Mouse (Mus musculus) gastrocnemius, adult 8-10 months (tissue): ENCODE data around the gene Sh3glb2. TPM values are rescaled to one million over a fixed set of nuclear protein-coding genes. Genes with fewer than 3 reads are reported as not detected.
A peak's percentile ranks its signal among the peaks of the same experiment; 100 is the strongest.

ENCODE experiments used
- DNase-seq, 2 experiments: peaks; one replicate each; pipeline ENCODE4 v3.0.0; 2022; ENCODE audit warnings: low spot score in 2 of 2
- total RNA-seq, 4 experiments: library from RNA; stranded (reverse); gene quantifications; 2 replicates each; pipeline ENCODE4 v1.2.4; 2022

Sh3glb2 gene
- total RNA-seq: 10 to 100 TPM; 15.3 to 18.5 (median 16.8) TPM

GRCm38 (mm10) chr2:30358533-30359531 is at the start of gene Sh3glb2:
TSS of gene Sh3glb2 (minus strand) at chr2:30359337.
- DNase-seq: peak; percentile 65 to 78

- DNase-seq: no peak
These were observed 49.4 kb upstream of the Sh3glb2 start for GRCm38 (mm10) chr2:30408452-30409100.

GRCm38 (mm10) chr2:30407778-30408177 is 48.6 kb upstream of the Sh3glb2 start:
- DNase-seq: no peak

GRCm38 (mm10) chr2:30407221-30407620 is 48.1 kb upstream of the Sh3glb2 start:
- DNase-seq: no peak

GRCm38 (mm10) chr2:30403870-30404269 is 44.7 kb upstream of the Sh3glb2 start:
- DNase-seq: no peak

GRCm38 (mm10) chr2:30402843-30403242 is 43.7 kb upstream of the Sh3glb2 start:
- no peak for DNase-seq

- peak; percentile 54 to 77 for DNase-seq
These were observed 43.3 kb upstream of the Sh3glb2 start for GRCm38 (mm10) chr2:30402351-30402826.

- DNase-seq: no peak
These were observed 42.4 kb upstream of the Sh3glb2 start for GRCm38 (mm10) chr2:30401581-30401980.

GRCm38 (mm10) chr2:30399191-30400171 is 40.3 kb upstream of the Sh3glb2 start:
- no peak for DNase-seq

- no peak for DNase-seq
These were observed 38.9 kb upstream of the Sh3glb2 start for GRCm38 (mm10) chr2:30397986-30398512.

GRCm38 (mm10) chr2:30396246-30396645 is 37.1 kb upstream of the Sh3glb2 start:
- DNase-seq: no peak

- DNase-seq: no peak
These were observed 36.6 kb upstream of the Sh3glb2 start for GRCm38 (mm10) chr2:30395757-30396156.

GRCm38 (mm10) chr2:30393370-30393656 is 34.2 kb upstream of the Sh3glb2 start:
- no peak for DNase-seq

GRCm38 (mm10) chr2:30392577-30393369 is 33.6 kb upstream of the Sh3glb2 start:
- DNase-seq: peak; percentile 62 to 72

GRCm38 (mm10) chr2:30392114-30392576 is 33.0 kb upstream of the Sh3glb2 start, which contains the start of gene Dolpp1:
TSS of gene Dolpp1 (plus strand) at chr2:30392254.
- DNase-seq: peak; percentile 95 to 97

- DNase-seq: no peak
These were observed 29.9 kb upstream of the Sh3glb2 start for GRCm38 (mm10) chr2:30389000-30389399.

- DNase-seq: no peak
These were observed 27.8 kb upstream of the Sh3glb2 start for GRCm38 (mm10) chr2:30386913-30387312.

GRCm38 (mm10) chr2:30385591-30385990 is 26.5 kb upstream of the Sh3glb2 start:
- no peak for DNase-seq

- no peak for DNase-seq
These were observed 25.7 kb upstream of the Sh3glb2 start for GRCm38 (mm10) chr2:30384814-30385213.

- no peak for DNase-seq
These were observed 22.2 kb upstream of the Sh3glb2 start for GRCm38 (mm10) chr2:30381377-30381725.
